Mouse (Mus musculus) c-Kit-negative CD71-positive TER-119-positive erythroid progenitor cells, embryonic 14.5 days (primary cell): Measurements from ENCODE around the gene Gm9918.

Experiments used
- DNase-seq: peaks from one replicate; pipeline ENCODE4 v3.0.0-alpha.2; 2013; ENCODE audit warnings: low read depth, low spot score

Gene Gm9918

GRCm38 (mm10) chr15:102278726-102279091, 8.3 kb downstream of the Gm9918 start:
- DNase-seq: no peak

GRCm38 (mm10) chr15:102279092-102279782, 8.9 kb downstream of the Gm9918 start, which contains the start of gene Mfsd5:
Mfsd5 (plus strand) TSS chr15:102279454.
- DNase-seq: peak; percentile 81

GRCm38 (mm10) chr15:102279783-102280520, 9.6 kb downstream of the Gm9918 start:
- no peak for DNase-seq

GRCm38 (mm10) chr15:102280623-102281022, 10.3 kb downstream of the Gm9918 start:
- DNase-seq: no peak

GRCm38 (mm10) chr15:102282463-102283292, 12.3 kb downstream of the Gm9918 start:
- DNase-seq: no peak

- no peak for DNase-seq
These were observed 13.3 kb downstream of the Gm9918 start for GRCm38 (mm10) chr15:102283648-102284047.

- no peak for DNase-seq
These were observed 17.0 kb downstream of the Gm9918 start for GRCm38 (mm10) chr15:102287395-102287794.

- peak; percentile 89 for DNase-seq
These were observed 25.4 kb downstream of the Gm9918 start, which contains the start of gene Espl1 for GRCm38 (mm10) chr15:102295633-102296367. Espl1 (plus strand) TSS chr15:102296266.

GRCm38 (mm10) chr15:102296368-102297006, 26.1 kb downstream of the Gm9918 start:
- no peak for DNase-seq

GRCm38 (mm10) chr15:102302542-102302941, 32.2 kb downstream of the Gm9918 start:
- no peak for DNase-seq

- DNase-seq: no peak
These were observed 38.4 kb downstream of the Gm9918 start for GRCm38 (mm10) chr15:102308717-102309116.

- no peak for DNase-seq
These were observed 39.9 kb downstream of the Gm9918 start for GRCm38 (mm10) chr15:102310074-102310845.

- no peak for DNase-seq
These were observed 41.1 kb downstream of the Gm9918 start for GRCm38 (mm10) chr15:102311489-102311888.

- no peak for DNase-seq
These were observed 44.9 kb downstream of the Gm9918 start for GRCm38 (mm10) chr15:102315292-102315691.

- no peak for DNase-seq
These were observed 45.9 kb downstream of the Gm9918 start for GRCm38 (mm10) chr15:102316263-102316662.
